Mouse (Mus musculus) layer of hippocampus, adult 8-10 months (tissue): ENCODE data around the gene Actn4. TPM values are rescaled to one million over a fixed set of nuclear protein-coding genes. Genes with fewer than 3 reads are reported as not detected.

ENCODE experiments used
- DNase-seq, 2 experiments: peaks; one replicate each; pipeline ENCODE4 v3.0.0; 2022; ENCODE audit warnings: low spot score in 2 of 2
- total RNA-seq, 4 experiments: library from RNA; stranded (reverse); gene quantifications; 2 replicates each; pipeline ENCODE4 v1.2.4; 2022

The Actn4 gene
- total RNA-seq, 4 experiments from 2014 or later, result 136 to 138 (median 137) TPM

GRCm38 (mm10) chr7:28950346-28951037 is 11.6 kb downstream of the Actn4 start:
- no peak for DNase-seq

- DNase-seq, result no peak
Observed at GRCm38 (mm10) chr7:28949298-28949697, 12.8 kb downstream of the Actn4 start.

- no peak for DNase-seq
Observed at GRCm38 (mm10) chr7:28948746-28949145, 13.4 kb downstream of the Actn4 start.

GRCm38 (mm10) chr7:28946271-28946610 is 15.9 kb downstream of the Actn4 start:
- no peak for DNase-seq

GRCm38 (mm10) chr7:28945416-28946270 is 16.5 kb downstream of the Actn4 start:
- no peak for DNase-seq

GRCm38 (mm10) chr7:28944756-28945415 is 17.3 kb downstream of the Actn4 start:
- DNase-seq, result no peak

GRCm38 (mm10) chr7:28943451-28944180 is 18.5 kb downstream of the Actn4 start:
- DNase-seq, result no peak

GRCm38 (mm10) chr7:28941542-28941941 is 20.6 kb downstream of the Actn4 start:
- no peak for DNase-seq

GRCm38 (mm10) chr7:28941129-28941528 is 21.0 kb downstream of the Actn4 start:
- DNase-seq, result no peak

- no peak for DNase-seq
Observed at GRCm38 (mm10) chr7:28939418-28940183, 22.5 kb downstream of the Actn4 start.

- no peak for DNase-seq
Observed at GRCm38 (mm10) chr7:28938654-28939053, 23.5 kb downstream of the Actn4 start.

GRCm38 (mm10) chr7:28936787-28937186 is 25.4 kb downstream of the Actn4 start:
- no peak for DNase-seq

- no peak for DNase-seq
Observed at GRCm38 (mm10) chr7:28933825-28934224, 28.3 kb downstream of the Actn4 start.

- no peak for DNase-seq
Observed at GRCm38 (mm10) chr7:28932421-28933041, 29.6 kb downstream of the Actn4 start.

- DNase-seq, result no peak
Observed at GRCm38 (mm10) chr7:28931695-28932039, 30.5 kb downstream of the Actn4 start.

- no peak for DNase-seq
Observed at GRCm38 (mm10) chr7:28931032-28931694, 31.0 kb downstream of the Actn4 start.

- DNase-seq, result no peak
Observed at GRCm38 (mm10) chr7:28930320-28931031, 31.7 kb downstream of the Actn4 start.

- no peak for DNase-seq
Observed at GRCm38 (mm10) chr7:28929381-28929780, 32.8 kb downstream of the Actn4 start.

GRCm38 (mm10) chr7:28926172-28926571 is 36.0 kb downstream of the Actn4 start:
- DNase-seq, result no peak
